In genomic region chr6:24108471-24108870, GRCm38 (mm10) we compare ENCODE assay signal across 17 mouse cellular contexts. TPM values are rescaled to one million over a fixed set of nuclear protein-coding genes. Genes with fewer than 3 reads are reported as not detected.
"Had no signal": no experiment of that assay in that cellular context is flagged by ENCODE, and none has a peak within 500 bp of the region (broad histone marks: within the 10 kb centered on the region; RNA-seq: fewer than 3 reads in every experiment).

No protein-coding gene starts in this region.

- H3K27me3 ChIP-seq: limb, embryonic 13.5 days; midbrain, embryonic 12.5 days; neural tube, embryonic 13.5 days; stomach, embryonic 15.5 days had no signal

- H3K27ac ChIP-seq: limb, embryonic 13.5 days; liver, embryonic 14.5 days; midbrain, embryonic 12.5 days; neural tube, embryonic 13.5 days; stomach, embryonic 15.5 days had no signal

- H3K4me3 ChIP-seq: limb, embryonic 13.5 days; midbrain, embryonic 12.5 days; neural tube, embryonic 13.5 days; stomach, embryonic 15.5 days had no signal

- H3K4me1 ChIP-seq: limb, embryonic 13.5 days; stomach, embryonic 15.5 days had no signal

- DNase-seq: kidney, postnatal 36 days; layer of hippocampus, adult 9-11 months; left cerebral cortex, postnatal 4 days; lung, adult 18-20 months; retina, postnatal 1 day; right cerebral cortex, postnatal 4 days; thymus, adult 2 months; thymus, postnatal 36 days had no signal

RNA-seq across cellular contexts. Expression of gene Slc13a1, which starts 59.4 kb away (rescaled TPM):
- total RNA-seq: liver, adult 2 months; megakaryocyte-erythroid progenitor cell, adult 5-6 weeks had no signal
- polyA plus RNA-seq: limb, embryonic 13.5 days; liver, adult 2 months; liver, embryonic 14.5 days; lung, embryonic 16.5 days; testis, adult 2 months had no signal
